Mouse (Mus musculus) embryonic facial prominence, embryonic 11.5 days (tissue): ENCODE measurements around the gene Cdhr1. TPM values are rescaled to one million over a fixed set of nuclear protein-coding genes. Genes with fewer than 3 reads are reported as not detected.

Experiments used
- ATAC-seq: fragments of 200-750 bp; cut with Nextera tagmentation; replicated peaks from 2 replicates; pipeline ENCODE4 v1.8.0; 2017; ENCODE audit warnings: low read depth; ENCODE audit not compliant: insufficient number of reproducible peaks, low FRiP score, low TSS enrichment
- DNase-seq: peaks from one replicate; pipeline ENCODE4 v3.0.0-alpha.2; 2015; ENCODE audit warnings: low spot score
- H3K27ac ChIP-seq: fragments of 300-500 bp; sonication (generic); replicated peaks from 2 replicates; pipeline ENCODE4 v1.5.1; 2014; ENCODE audit warnings: mild to moderate bottlenecking, low read depth, low read length, control low read depth
- H3K27me3 ChIP-seq: fragments of 300-500 bp; sonication (generic); 2 replicates; pipeline ENCODE4 v1.6.1; 2014; ENCODE audit warnings: mild to moderate bottlenecking, low read length, moderate library complexity, mixed read lengths; ENCODE audit not compliant: control insufficient read depth, insufficient read depth
- H3K36me3 ChIP-seq: fragments of 300-500 bp; sonication (generic); replicated peaks from 2 replicates; pipeline ENCODE4 v1.6.1; 2014; ENCODE audit warnings: low read depth, mild to moderate bottlenecking, low read length, moderate library complexity, mixed read lengths; ENCODE audit not compliant: control insufficient read depth, insufficient read depth
- H3K4me1 ChIP-seq: fragments of 300-500 bp; sonication (generic); 2 replicates; pipeline ENCODE4 v1.6.1; 2014; ENCODE audit warnings: low read length, mixed read lengths; ENCODE audit not compliant: control insufficient read depth, insufficient read depth
- H3K4me2 ChIP-seq: fragments of 300-500 bp; sonication (generic); 2 replicates; pipeline ENCODE4 v1.6.1; 2014; ENCODE audit warnings: low read depth, mild to moderate bottlenecking, control low read depth, low read length, moderate library complexity
- H3K4me3 ChIP-seq: fragments of 300-500 bp; sonication (generic); 2 replicates; pipeline ENCODE4 v1.5.1; 2014; ENCODE audit warnings: low read depth, low read length, control low read depth
- H3K9ac ChIP-seq: fragments of 300-500 bp; sonication (generic); replicated peaks from 2 replicates; pipeline ENCODE4 v1.6.1; 2014; ENCODE audit warnings: mild to moderate bottlenecking, control low read depth, low read length
- H3K9me3 ChIP-seq: fragments of 300-500 bp; sonication (generic); replicated peaks from 2 replicates; pipeline ENCODE4 v1.6.1; 2016; ENCODE audit warnings: mild to moderate bottlenecking, low read length, inconsistent platforms, mixed read lengths; ENCODE audit not compliant: control insufficient read depth
- WGBS: fragments of 180-500 bp; shearing (Covaris S2); extraction: QIAGEN DNeasy Blood & Tissue Kit; methylation state at CpG from one replicate; pipeline ENCODE4 v1.1.7; 2014; 5-methylcytosine and 5-hydroxymethylcytosine counted together
- polyA plus RNA-seq: library from polyadenylated mRNA; unstranded; fragments of >200 nt; fragmentation: Nextera tagmentation; extraction: Ambion mirVana; gene quantifications from 2 replicates; pipeline ENCODE4 v1.2.1, GENCODE M21; 2014

Gene Cdhr1
- polyA plus RNA-seq, 1 experiment from 2014 or later: 3.1 TPM

DNA sequence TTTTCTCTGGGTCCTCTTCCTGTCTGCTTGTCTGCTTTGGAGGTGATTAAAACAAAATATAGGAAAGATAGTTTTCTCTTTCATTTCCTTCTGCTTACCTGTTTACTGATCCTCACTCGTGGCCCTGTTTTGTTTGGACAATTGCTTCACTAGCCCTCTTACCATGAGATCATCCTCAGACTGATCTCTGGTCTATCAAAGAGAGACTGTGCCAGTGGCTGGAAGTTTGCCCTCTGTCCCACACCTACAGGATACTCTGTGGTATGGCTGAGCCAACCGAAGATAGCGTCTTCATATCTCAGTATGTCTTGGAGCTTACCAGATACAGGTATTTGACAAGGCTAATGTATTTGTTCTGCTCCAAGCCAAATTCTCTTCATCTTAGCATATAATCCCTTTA lies 70.2 kb downstream of the Cdhr1 start:
- Histone ChIP-seq H3K4me1 (no peaks in the 10 kb centered on the region), H3K27ac (no peak overlapping the region), H3K4me3 (no peak overlapping the region), H3K36me3 (no peaks in the 10 kb centered on the region), H3K9me3 (no peaks in the 10 kb centered on the region), H3K4me2 (no peak overlapping the region), H3K27me3 (no peaks in the 10 kb centered on the region), H3K9ac (no peak overlapping the region)
- DNase-seq (no peak), ATAC-seq (no peak)
- 90% methylated on average over 3 of the region's 3 CpGs for WGBS

Other genes with a start within 250 kb of the Cdhr1 start
- 34.5 and 39.0 TPM in 2 replicates for gene Ccser2, start 129.6 kb downstream of the Cdhr1 start, polyA plus RNA-seq
- gene Rgr, start 49.4 kb downstream of the Cdhr1 start, polyA plus RNA-seq: not detected in 2 replicates
- gene Lrit1, start 43.5 kb downstream of the Cdhr1 start, polyA plus RNA-seq: not detected in 2 replicates
- gene Lrit2, start 30.4 kb downstream of the Cdhr1 start, polyA plus RNA-seq: not detected in 2 replicates
- gene 2610528A11Rik, start 15.7 kb upstream of the Cdhr1 start, polyA plus RNA-seq: 0.39 and 0.42 TPM in 2 replicates
- gene Ghitm, start 36.9 kb upstream of the Cdhr1 start, polyA plus RNA-seq: 214 and 216 TPM in 2 replicates